Mouse (Mus musculus) ES-Bruce4 (cell line): ENCODE results near the gene Ghr.

Experiments used
- EP300 ChIP-seq: IDR thresholded peaks from 2 replicates; pipeline ENCODE4 v1.6.1; 2011; ENCODE audit warnings: low read depth, low read length; ENCODE audit not compliant: insufficient read depth
- POLR2A ChIP-seq: IDR thresholded peaks from one replicate; pipeline ENCODE4 v1.8.1; 2011; ENCODE audit warnings: low read length; ENCODE audit not compliant: insufficient read depth

DNA sequence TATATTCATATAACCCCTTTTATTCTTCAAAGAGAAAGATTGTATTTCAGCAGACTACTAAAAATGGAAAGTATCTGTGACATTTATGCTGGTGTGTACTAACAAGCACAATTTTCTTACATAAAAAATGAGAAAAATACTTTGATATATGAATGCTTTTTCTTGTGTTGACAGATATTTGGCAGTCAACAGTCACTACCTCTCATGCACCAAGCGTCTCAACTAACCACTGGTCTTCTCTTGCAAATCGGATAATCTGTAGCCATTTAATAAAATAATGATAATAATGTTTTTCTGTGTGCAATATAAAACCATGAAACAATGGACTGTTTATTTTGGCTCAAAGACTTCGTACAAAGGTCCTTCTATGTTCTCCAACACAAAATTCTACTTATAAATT lies 99.8 kb downstream of the Ghr start:
- TF ChIP-seq EP300 (no peak), POLR2A (no peak)
